Mouse (Mus musculus) heart, adult 8-10 months (tissue): ENCODE results near the gene Rnf208. TPM values are rescaled to one million over a fixed set of nuclear protein-coding genes. Genes with fewer than 3 reads are reported as not detected.
A peak's percentile ranks its signal among the peaks of the same experiment; 100 is the strongest.
"Not testable (repeated sequence)": the region's sequence is repeated elsewhere in the genome, so short reads cannot be mapped to it uniquely, and the experiment has no call there.

ENCODE experiments used
- DNase-seq: peaks from one replicate; pipeline ENCODE4 v3.0.0; 2022; ENCODE audit warnings: low spot score
- total RNA-seq, 4 experiments: library from RNA; stranded (reverse); gene quantifications; 2 replicates each; pipeline ENCODE4 v1.2.4; 2022

Rnf208 gene
- total RNA-seq, 4 experiments from 2014 or later = 0.53 to 1.7 (median 1.2) TPM

DNA sequence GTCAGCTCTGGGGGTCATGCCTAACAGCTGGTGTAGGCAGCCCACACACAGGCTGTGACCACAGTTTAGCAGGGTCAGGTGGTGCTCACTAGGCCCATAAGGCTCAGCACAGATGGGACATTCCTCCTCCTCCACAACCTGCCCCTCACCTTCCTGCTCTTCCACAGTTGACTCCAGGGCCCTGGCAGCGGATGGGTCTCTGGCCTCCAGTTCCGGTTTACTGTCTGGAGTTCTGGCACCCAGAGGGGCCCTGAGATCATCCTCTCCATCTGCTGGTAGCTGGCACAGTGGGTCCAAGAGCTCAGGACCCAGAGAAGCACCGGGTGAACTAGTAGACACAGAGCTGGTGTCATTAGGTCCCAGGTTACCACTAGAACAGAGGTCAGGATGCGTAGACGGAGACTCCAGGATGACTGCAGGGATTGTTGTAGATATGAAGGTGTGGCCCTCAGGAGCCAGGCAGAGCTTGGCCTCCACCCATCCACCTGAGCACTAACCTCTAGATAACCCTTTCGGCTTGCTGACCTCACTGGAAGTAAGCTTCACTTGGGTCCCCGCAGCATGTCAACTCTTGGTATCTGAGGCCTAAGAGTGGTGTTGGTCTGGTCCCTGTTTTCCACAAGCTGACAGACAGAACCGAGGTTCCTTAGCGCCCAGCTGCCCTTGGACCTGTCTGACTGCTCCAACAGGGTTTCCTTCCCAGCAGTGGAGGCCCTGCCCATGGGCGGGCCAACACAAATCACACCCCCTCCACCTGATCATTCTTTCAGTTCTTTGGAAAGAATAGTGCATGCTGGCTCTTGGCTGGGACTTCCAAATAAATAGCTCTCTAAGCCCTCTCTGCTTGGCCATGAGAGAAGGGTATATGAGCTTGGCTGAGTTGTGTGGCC lies 4.4 kb downstream of the Rnf208 start, which contains the start of gene AL732309.1:
AL732309.1 (minus strand) TSS at position 681 of the 890 bp plus-strand sequence.
- DNase-seq = no peak

DNA sequence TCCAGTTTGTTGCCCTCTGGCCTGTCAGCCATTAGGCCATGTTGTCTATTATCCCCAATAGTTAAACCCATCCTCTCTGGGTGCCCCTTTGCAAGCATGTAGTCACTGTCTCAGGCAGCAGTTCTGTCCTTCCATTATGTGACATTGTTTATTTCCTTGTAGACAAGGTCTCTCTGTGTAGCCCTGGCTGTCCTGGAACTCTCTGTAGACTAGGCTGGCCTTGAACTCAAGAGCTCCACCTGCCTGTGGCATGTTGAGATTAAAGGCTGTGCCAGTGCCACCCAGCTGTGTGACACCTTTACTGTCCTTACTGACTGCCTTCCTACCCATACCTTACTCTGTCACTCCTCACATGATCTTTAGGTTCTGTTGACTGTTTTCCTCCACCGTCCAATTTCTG lies 10.3 kb downstream of the Rnf208 start:
- DNase-seq = no peak

- peak; percentile 89 for DNase-seq
These were observed 13.3 kb downstream of the Rnf208 start, which contains the start of gene Tmem203 for GRCm38 (mm10) chr2:25255284-25255779. Tmem203 (plus strand) TSS chr2:25255439.

DNA sequence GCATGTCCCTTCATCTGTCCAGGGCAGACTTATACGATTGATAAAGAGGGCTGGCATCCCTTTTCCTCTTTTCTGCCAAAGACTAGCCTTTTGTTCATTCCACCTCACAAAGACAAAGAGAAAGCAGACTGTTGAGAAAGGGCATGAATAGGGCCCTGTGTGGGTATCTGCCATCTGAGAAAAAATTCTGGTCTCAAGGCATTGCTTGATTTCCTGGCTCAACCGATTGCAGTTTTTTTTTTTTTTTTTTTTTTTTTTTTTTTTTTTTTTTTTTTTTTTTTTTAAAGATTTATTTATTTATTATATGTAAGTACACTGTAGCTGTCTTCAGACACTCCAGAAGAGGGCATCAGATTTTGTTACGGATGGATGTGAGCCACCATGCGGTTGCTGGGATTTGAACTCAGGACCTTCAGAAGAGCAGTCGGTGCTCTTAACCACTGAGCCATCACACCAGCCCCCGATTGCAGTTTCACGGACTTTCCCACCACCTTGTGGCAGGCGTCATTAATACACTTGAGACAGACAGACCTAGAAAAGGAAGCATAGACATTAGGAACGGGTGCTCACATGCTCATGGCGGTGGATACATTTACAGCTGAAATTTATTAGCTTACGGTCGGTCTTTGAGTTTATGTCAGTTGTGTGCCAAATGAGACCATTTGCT lies 14.5 kb downstream of the Rnf208 start:
- DNase-seq = not testable (repeated sequence)

DNA sequence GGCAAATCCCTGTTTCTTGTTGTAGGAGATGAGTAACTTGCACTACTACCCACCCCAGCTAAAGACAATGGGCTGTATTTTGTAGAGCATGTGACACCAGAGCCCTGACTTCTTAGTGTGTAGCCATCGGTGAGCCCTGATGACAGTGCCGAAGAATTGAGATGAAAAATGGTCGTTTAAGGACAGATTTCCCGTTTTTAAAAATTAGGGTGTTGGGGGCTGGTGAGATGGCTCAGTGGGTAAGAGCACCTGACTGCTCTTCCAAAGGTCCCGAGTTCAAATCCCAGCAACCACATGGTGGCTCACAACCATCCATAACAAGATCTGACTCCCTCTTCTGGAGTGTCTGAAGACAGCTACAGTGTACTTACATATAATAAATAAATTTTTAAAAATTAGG lies 15.2 kb downstream of the Rnf208 start:
- not testable (repeated sequence) for DNase-seq

DNA sequence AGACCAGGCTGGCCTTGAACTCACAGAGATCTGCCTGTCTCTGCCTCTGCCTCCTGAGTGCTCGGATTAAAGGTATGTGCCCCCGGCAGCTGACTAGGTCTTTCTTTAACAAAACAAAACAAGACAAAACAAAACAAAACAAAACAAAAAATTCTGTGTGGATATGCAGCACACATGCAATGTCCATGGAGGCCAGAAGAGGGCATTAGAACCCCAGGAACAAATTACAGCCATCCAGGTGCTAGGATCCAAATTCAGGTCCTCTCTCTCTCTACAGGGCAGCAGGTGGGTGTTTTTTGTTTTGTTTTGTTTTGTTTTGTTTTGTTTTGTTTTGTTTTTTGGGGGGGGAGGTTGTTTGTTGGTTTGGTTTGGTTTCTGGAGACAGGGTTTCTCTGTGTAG lies 16.8 kb downstream of the Rnf208 start:
- DNase-seq = no peak

DNA sequence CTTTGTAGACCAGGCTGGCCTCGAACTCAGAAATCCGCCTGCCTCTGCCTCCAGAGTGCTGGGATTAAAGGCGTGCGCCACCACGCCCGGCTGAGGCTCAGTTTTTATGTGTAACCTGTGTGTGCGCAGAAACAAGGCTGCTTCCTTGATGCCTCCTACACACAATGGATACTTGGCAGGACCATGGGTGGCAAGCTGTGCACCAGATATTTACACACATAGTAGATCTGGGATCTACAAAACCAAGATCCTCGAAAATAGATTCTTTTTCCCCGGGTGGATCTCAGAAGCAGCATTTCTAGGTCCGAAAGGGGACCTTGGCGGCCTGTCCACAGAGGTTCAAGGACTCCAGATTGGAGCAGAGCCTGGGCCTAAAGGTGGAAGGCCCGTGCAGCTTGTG lies 19.8 kb downstream of the Rnf208 start:
- DNase-seq = no peak

- peak; percentile 97 for DNase-seq
These were observed 20.3 kb downstream of the Rnf208 start, which contains the start of gene Tprn for GRCm38 (mm10) chr2:25262291-25262767. Tprn (plus strand) TSS chr2:25262618.

GRCm38 (mm10) chr2:25262795-25263622 lies 21.0 kb downstream of the Rnf208 start:
- DNase-seq = no peak

- no peak for DNase-seq
These were observed 21.7 kb downstream of the Rnf208 start for GRCm38 (mm10) chr2:25263623-25264285.

- no peak for DNase-seq
These were observed 22.2 kb downstream of the Rnf208 start for GRCm38 (mm10) chr2:25264286-25264660.

DNA sequence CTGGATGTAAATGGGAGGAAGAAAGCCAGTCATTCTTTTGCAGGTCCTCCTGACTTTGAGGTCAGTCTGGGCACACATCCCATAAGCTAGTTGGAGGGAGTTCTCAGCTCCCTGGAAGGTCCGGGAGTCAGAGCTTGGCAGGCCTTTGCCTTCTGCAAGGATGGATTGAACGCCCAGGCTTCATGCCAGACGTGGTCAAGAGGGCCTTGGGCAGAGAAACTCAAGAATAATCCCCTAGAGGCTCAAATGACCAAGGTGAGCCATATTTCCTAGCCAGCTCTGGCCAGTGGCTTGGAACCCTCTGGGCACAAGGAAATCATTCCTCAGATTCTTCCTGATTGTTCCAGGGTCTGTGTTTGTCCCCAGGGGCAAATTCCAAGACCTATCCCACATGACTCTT lies 22.8 kb downstream of the Rnf208 start:
- no peak for DNase-seq

GRCm38 (mm10) chr2:25265897-25266656 lies 24.0 kb downstream of the Rnf208 start:
- DNase-seq = no peak

DNA sequence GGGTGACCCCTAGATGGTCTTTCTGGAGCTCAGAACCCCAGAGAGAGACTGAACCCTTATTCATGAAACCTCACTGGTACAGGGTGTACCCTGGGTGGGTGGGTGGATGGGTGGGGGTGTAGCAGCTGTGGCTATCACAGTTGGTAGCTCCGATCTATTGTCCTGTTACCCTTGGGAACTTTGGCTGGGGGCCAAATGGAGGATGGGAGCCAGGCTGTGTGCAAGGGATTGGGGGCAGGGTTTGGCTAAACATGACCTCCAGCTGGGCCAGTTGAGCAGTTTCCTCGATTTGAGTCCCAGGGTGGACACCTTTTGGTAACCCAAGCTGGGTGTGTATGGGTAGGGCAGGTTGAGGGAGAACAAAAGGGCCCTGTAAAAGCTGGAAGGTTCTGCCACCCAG lies 24.7 kb downstream of the Rnf208 start:
- no peak for DNase-seq

DNA sequence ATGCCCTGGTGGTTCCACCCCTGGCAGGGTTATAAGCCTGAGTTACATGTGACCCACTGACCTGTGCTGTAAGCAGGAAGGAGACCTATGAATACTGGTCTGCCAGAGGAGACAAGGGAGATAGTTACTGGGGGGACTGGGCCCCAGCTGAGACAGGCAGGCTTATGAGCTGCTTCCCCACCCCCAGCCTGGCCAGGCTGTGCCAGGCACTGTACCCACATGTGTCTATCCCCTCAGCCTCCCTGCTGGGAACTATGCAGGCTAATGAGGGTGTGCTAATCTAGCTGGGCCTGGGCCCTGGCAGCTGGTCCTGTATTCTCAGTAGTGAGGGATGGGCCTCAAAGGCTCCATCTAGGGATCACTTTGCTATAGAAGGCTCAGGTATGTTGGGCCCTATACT lies 25.2 kb downstream of the Rnf208 start:
- no peak for DNase-seq

DNA sequence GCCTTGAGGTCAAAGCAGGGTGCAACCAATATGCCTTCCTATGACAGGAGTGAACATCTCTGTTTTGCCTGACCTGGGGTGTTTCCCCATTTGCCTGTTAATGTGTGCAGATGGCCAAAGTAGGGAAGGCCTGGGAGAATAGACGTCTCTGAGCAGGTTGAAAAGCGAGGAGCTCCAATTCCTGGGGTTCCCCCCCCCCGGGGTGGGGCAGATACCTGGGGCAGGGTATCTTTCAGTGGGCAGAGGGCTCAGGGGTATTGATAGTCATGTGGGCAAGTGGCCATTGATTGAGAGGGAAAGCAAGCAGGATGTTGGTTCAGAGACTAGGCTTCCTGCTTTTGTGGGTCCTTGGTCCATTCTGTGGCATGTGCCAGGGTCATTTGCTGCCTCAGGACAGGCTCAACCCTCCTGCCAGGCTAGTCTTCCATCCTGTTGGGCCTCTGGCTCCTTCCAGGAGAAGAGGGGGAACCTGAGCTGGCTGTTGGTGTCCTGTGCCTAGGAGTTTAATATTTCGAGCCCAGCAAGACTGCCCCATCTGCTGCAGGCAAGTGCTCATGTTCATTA lies 25.8 kb downstream of the Rnf208 start:
- no peak for DNase-seq

GRCm38 (mm10) chr2:25271827-25272511 lies 29.9 kb downstream of the Rnf208 start, which contains the start of the genes Ssna1 and Anapc2:
Ssna1 (minus strand) TSS chr2:25272438.
Anapc2 (plus strand) TSS chr2:25272478.
- DNase-seq = peak; percentile 96

GRCm38 (mm10) chr2:25272515-25272914 lies 30.5 kb downstream of the Rnf208 start:
- no peak for DNase-seq

- no peak for DNase-seq
These were observed 31.0 kb downstream of the Rnf208 start for GRCm38 (mm10) chr2:25273010-25273409.
